In genomic region chr10:71218228-71218892, GRCm38 (mm10) we compare ENCODE assay signal across 7 mouse cellular contexts. TPM values are rescaled to one million over a fixed set of nuclear protein-coding genes. Genes with fewer than 3 reads are reported as not detected.
DNase-seq lines count a peak whose midpoint lies in the region; ATAC-seq and TF ChIP-seq lines count a peak whose summit lies in the region.

No protein-coding gene starts in this region.

- H3K27ac ChIP-seq in intestine, embryonic 16.5 days (ENCODE audit: low read length): no peak overlapping the region
- no peak overlapping the region for H3K27ac ChIP-seq in midbrain, embryonic 12.5 days (replicated peaks)
- H3K27ac ChIP-seq in small intestine, adult 2 months (ENCODE audit: insufficient read depth, low read depth, low read length): no peak overlapping the region

- no peaks in the 10 kb centered on the region for H3K4me1 ChIP-seq in intestine, embryonic 16.5 days (ENCODE audit: control insufficient read depth, insufficient read depth, low read length)
- peaks cover 9% of the 10 kb centered on the region; the same call in 1 of the 2 replicates for H3K4me1 ChIP-seq in midbrain, embryonic 12.5 days
- no peaks in the 10 kb centered on the region for H3K4me1 ChIP-seq in small intestine, adult 2 months (ENCODE audit: control insufficient read depth, insufficient read depth, insufficient read length, low read length)

- H3K9ac ChIP-seq in intestine, embryonic 16.5 days (ENCODE audit: low read depth, low read length): no peak overlapping the region
- no peak overlapping the region for H3K9ac ChIP-seq in midbrain, embryonic 12.5 days (replicated peaks)

- no peaks in the 10 kb centered on the region for H3K9me3 ChIP-seq in intestine, embryonic 16.5 days (ENCODE audit: control insufficient read depth, low read length)
- H3K9me3 ChIP-seq in midbrain, embryonic 12.5 days: no peaks in the 10 kb centered on the region

- peak; percentile 60 for ATAC-seq in intestine, embryonic 16.5 days
- ATAC-seq in midbrain, embryonic 12.5 days (ENCODE audit: low FRiP score, low read depth): peak; percentile 70

- no peak overlapping the region for H3K4me3 ChIP-seq in intestine, embryonic 16.5 days (ENCODE audit: low read length)
- no peak overlapping the region for H3K4me3 ChIP-seq in midbrain, embryonic 12.5 days
- H3K4me3 ChIP-seq in small intestine, adult 2 months (ENCODE audit: low read depth, low read length): no peak overlapping the region

- H3K4me2 ChIP-seq in intestine, embryonic 16.5 days (ENCODE audit: low read depth, low read length): no peak overlapping the region
- H3K4me2 ChIP-seq in midbrain, embryonic 12.5 days (replicated peaks): peak overlapping the region; percentile 30; the same call in 1 of the 2 replicates

- no peak for TF ChIP-seq POLR2A in small intestine, adult 2 months (IDR thresholded peaks at IDR 0.05; ENCODE audit: low read depth, low read length)

- TF ChIP-seq CTCF in small intestine, adult 2 months (IDR thresholded peaks at IDR 0.05; ENCODE audit: extremely low read depth, insufficient read length, insufficient replicate concordance, low read depth, low read length): peak; percentile 77; the same call in 1 of the 2 replicates

- no peaks in the 10 kb centered on the region for H3K27me3 ChIP-seq in intestine, embryonic 16.5 days (replicated peaks; ENCODE audit: control insufficient read depth, insufficient read depth, low read length)
- no peaks in the 10 kb centered on the region for H3K27me3 ChIP-seq in midbrain, embryonic 12.5 days
- no peaks in the 10 kb centered on the region for H3K27me3 ChIP-seq in small intestine, adult 2 months (ENCODE audit: control insufficient read depth, insufficient read depth, low read length)

- peaks cover 6% of the 10 kb centered on the region; the same call in 1 of the 2 replicates for H3K36me3 ChIP-seq in intestine, embryonic 16.5 days (ENCODE audit: control insufficient read depth, insufficient read depth, low read length)
- H3K36me3 ChIP-seq in midbrain, embryonic 12.5 days: 0 out of 2 replicates have a peak, but pooled peaks cover 4% of the 10 kb centered on the region
- H3K36me3 ChIP-seq in small intestine, adult 2 months (ENCODE audit: control insufficient read depth, insufficient read depth, low read length): no peaks in the 10 kb centered on the region; the same call in 1 of the 2 replicates

- intact Hi-C loops in left cerebral cortex, postnatal 25 days (cut with DNase I): loop anchor here (5.0 to 10.0 kb wide), 4 partner anchors 241 to 654 kb away; no protein-coding TSS in a partner anchor

- DNase-seq in adrenal gland, adult 8-10 months: peak; percentile 38
- peak; percentile 73 for DNase-seq in embryo, embryonic 11.5 days (ENCODE audit: low read depth, low spot score)
- DNase-seq in gastrocnemius, postnatal 4 days (ENCODE audit: low spot score in 2 of 2): peak; percentile 52 to 76
- peak; percentile 85 for DNase-seq in left cerebral cortex, postnatal 25 days (ENCODE audit: low spot score in 2 of 2)

- 19% methylated on average over 8 of the region's 8 CpGs for WGBS in intestine, embryonic 16.5 days
- WGBS in midbrain, embryonic 12.5 days: 14% methylated on average over 8 of the region's 8 CpGs
- 18% methylated on average over 8 of the region's 8 CpGs for WGBS in small intestine, adult 2 months

RNA-seq across cellular contexts. Expression of gene Tfam, which starts 19.7 kb away (rescaled TPM):
- 10 to 100 TPM; 45.4 to 56.1 (median 51.8) TPM for total RNA-seq in adrenal gland, adult 8-10 months (2022)
- total RNA-seq in gastrocnemius, postnatal 4 days (2021): 10 to 100 TPM; 56.9 to 57.7 TPM
- polyA plus RNA-seq in intestine, embryonic 16.5 days (2015; fragmentation: Nextera tagmentation; extraction: Ambion mirVana): 70.7 and 76.5 TPM in 2 replicates
- total RNA-seq in left cerebral cortex, postnatal 25 days (2021): 10 to 100 TPM; 39.5 to 43.6 TPM
- polyA plus RNA-seq in midbrain, embryonic 12.5 days (2016; fragmentation: Nextera tagmentation; extraction: Ambion mirVana): 73.7 and 77.7 TPM in 2 replicates
- polyA plus RNA-seq in small intestine, adult 2 months (2012; rRNA removed): 2.3 and 4.7 TPM in 2 replicates

RNA-seq across cellular contexts. Expression of gene Bicc1, which starts 58.9 kb away (rescaled TPM):
- total RNA-seq in adrenal gland, adult 8-10 months (2022): 10 to 100 TPM; 13.4 to 17.0 (median 13.8) TPM
- 10 to 100 TPM; 47.5 to 57.5 TPM for total RNA-seq in gastrocnemius, postnatal 4 days (2021)
- 11.8 and 12.6 TPM in 2 replicates for polyA plus RNA-seq in intestine, embryonic 16.5 days (2015; fragmentation: Nextera tagmentation; extraction: Ambion mirVana)
- 1 to 10 TPM; 5.0 to 5.2 TPM for total RNA-seq in left cerebral cortex, postnatal 25 days (2021)
- polyA plus RNA-seq in midbrain, embryonic 12.5 days (2016; fragmentation: Nextera tagmentation; extraction: Ambion mirVana): 9.5 and 15.2 TPM in 2 replicates
- 2.5 and 3.1 TPM in 2 replicates for polyA plus RNA-seq in small intestine, adult 2 months (2012; rRNA removed)
